Mouse (Mus musculus) cortical plate, adult 2 months (tissue): ENCODE results near the gene Aspscr1.

ENCODE experiments used
- CTCF ChIP-seq: fragments of 200-500 bp; IDR thresholded peaks from 2 replicates; pipeline ENCODE4 v1.5.1; 2011; ENCODE audit warnings: mild to moderate bottlenecking, control low read depth, low read length; ENCODE audit not compliant: insufficient read depth; ENCODE audit errors: extremely low read depth
- POLR2A ChIP-seq: fragments of 200-500 bp; IDR thresholded peaks from 2 replicates; pipeline ENCODE4 v1.6.1; 2011; ENCODE audit warnings: mild to moderate bottlenecking, low read length, control low read depth; ENCODE audit not compliant: insufficient read depth; ENCODE audit errors: extremely low read depth

DNA sequence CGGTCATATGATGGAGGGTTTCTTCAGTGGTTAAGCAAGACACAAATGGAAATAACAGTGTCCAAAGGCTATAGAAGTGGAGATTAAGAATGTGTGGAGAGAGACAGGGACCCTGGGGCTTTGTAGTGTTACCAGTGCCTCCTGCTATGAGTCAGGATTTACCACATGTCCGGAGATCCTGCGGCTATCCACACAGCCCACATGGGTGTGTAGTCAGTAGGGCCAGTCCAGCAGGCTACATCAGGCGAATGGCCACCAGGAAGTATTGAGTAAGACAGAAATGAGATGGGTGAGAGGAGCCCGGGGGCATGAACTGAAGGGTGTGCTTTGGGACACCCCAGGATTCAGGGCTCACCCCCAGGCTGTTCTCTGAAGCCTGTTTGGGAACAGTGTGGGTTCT lies 9.9 kb downstream of the Aspscr1 start:
- no peak for TF ChIP-seq POLR2A
- no peak for TF ChIP-seq CTCF
